Mouse (Mus musculus): ENCODE results near the gene Ciao2a. TPM values are rescaled to one million over a fixed set of nuclear protein-coding genes. Genes with fewer than 3 reads are reported as not detected.

Ciao2a gene
- 110 and 111 TPM in 2 replicates for polyA plus RNA-seq (2015; fragmentation: Nextera tagmentation; extraction: Ambion mirVana)

DNA sequence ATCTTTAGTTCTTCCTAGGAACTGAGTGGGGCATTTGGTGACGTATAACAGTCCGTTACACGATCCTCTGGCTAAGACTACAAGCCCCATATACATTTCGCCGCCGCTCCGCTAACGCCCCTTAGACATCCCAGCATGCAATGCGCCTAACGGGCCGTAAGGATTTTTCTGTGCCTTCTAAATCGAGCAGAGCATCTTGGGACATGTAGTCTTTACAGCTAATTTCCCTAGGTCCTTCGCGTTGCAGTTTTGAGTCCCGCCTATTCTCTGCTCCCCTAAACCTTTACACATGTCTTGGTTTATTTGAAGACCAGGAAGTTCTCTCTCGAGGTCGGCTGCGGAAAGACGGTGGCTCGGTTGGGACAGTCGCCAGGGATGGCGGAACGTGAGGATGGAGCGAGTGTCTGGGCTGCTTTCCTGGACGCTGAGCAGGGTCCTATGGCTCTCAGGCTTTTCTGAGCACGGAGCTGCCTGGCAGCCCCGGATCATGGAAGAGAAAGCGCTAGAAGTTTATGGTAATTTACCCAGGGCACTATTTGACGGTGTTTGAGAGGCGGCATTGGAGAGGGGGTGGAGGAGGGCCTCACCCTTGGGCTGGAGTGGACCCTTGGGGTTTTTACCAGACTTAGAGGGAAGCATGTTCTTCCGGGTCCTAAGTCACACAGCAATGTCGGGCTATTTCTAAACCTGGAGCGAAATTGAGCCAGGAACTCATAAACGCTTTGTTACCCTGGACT lies at the start of gene Ciao2a, which contains the start of gene Snx1:
Gene Ciao2a, plus strand, starts transcription at position 156 of the 737 bp plus-strand sequence.
Gene Snx1, minus strand, starts transcription at position 132 of the 737 bp plus-strand sequence.
- Histone ChIP-seq H3K4me3 (ENCODE audit: low read depth, low read length) (peak within 1 kb of the TSS; percentile 64), H3K4me1 (ENCODE audit: insufficient read depth, low read depth, low read length) (peaks cover 3% of the 10 kb centered on the region; the same call in 1 of the 2 replicates), H3K9ac (replicated peaks; ENCODE audit: low read depth) (peak within 1 kb of the TSS; percentile 59), H3K4me2 (replicated peaks; ENCODE audit: low read depth, low read length) (peak within 1 kb of the TSS; percentile 76), H3K9me3 (ENCODE audit: low read length) (no peaks in the 10 kb centered on the region), H3K27me3 (replicated peaks; ENCODE audit: insufficient read depth, low read length) (no peaks in the 10 kb centered on the region), H3K36me3 (ENCODE audit: insufficient read depth, low read length) (no peaks in the 10 kb centered on the region), H3K27ac (ENCODE audit: low read length) (peak within 1 kb of the TSS; percentile 76)
- peak; percentile 99 for DNase-seq (ENCODE audit: low spot score)
- under 1% methylated on average over 34 of the region's 34 CpGs for WGBS
- TF ChIP-seq EP300 (IDR thresholded peaks at IDR 0.05) (peak; percentile 48), CTCF (IDR thresholded peaks at IDR 0.05) (peak; percentile 29; the same call in 1 of the 2 replicates)
- ATAC-seq: peak; percentile 72

GRCm38 (mm10) chr9:66078072-66078471 lies 48.3 kb upstream of the Ciao2a start:
- no peaks in the 10 kb centered on the region for H3K36me3 ChIP-seq (ENCODE audit: insufficient read depth, low read length)
- H3K4me2 ChIP-seq (replicated peaks; ENCODE audit: low read depth, low read length): no peak overlapping the region
- no peaks in the 10 kb centered on the region for H3K9me3 ChIP-seq (ENCODE audit: low read length)
- TF ChIP-seq CTCF (IDR thresholded peaks at IDR 0.05) (no peak), EP300 (IDR thresholded peaks at IDR 0.05) (no peak)
- peaks cover 6% of the 10 kb centered on the region for H3K4me1 ChIP-seq (ENCODE audit: insufficient read depth, low read depth, low read length)
- no peak overlapping the region; the same call in 1 of the 2 replicates for H3K27ac ChIP-seq (ENCODE audit: low read length)
- DNase-seq (ENCODE audit: low spot score) (no peak), ATAC-seq (no peak)
- no peaks in the 10 kb centered on the region for H3K27me3 ChIP-seq (replicated peaks; ENCODE audit: insufficient read depth, low read length)
- no peak overlapping the region for H3K4me3 ChIP-seq (ENCODE audit: low read depth, low read length)
- WGBS: 49% methylated on average over 3 of the region's 3 CpGs
- no peak overlapping the region for H3K9ac ChIP-seq (replicated peaks; ENCODE audit: low read depth)

- ATAC-seq (no peak; the same call in 1 of the 2 replicates), DNase-seq (ENCODE audit: low spot score) (peak; percentile 48)
- Histone ChIP-seq H3K36me3 (ENCODE audit: insufficient read depth, low read length) (no peaks in the 10 kb centered on the region), H3K4me3 (ENCODE audit: low read depth, low read length) (no peak overlapping the region), H3K9ac (replicated peaks; ENCODE audit: low read depth) (no peak overlapping the region), H3K27ac (ENCODE audit: low read length) (no peak overlapping the region; the same call in 1 of the 2 replicates), H3K9me3 (ENCODE audit: low read length) (no peaks in the 10 kb centered on the region), H3K27me3 (replicated peaks; ENCODE audit: insufficient read depth, low read length) (no peaks in the 10 kb centered on the region), H3K4me2 (replicated peaks; ENCODE audit: low read depth, low read length) (no peak overlapping the region), H3K4me1 (ENCODE audit: insufficient read depth, low read depth, low read length) (peaks cover 6% of the 10 kb centered on the region)
- TF ChIP-seq EP300 (IDR thresholded peaks at IDR 0.05) (no peak), CTCF (IDR thresholded peaks at IDR 0.05) (no peak)
- 4% methylated on average over 14 of the region's 14 CpGs for WGBS
Observed at GRCm38 (mm10) chr9:66078493-66078892, 47.9 kb upstream of the Ciao2a start.

DNA sequence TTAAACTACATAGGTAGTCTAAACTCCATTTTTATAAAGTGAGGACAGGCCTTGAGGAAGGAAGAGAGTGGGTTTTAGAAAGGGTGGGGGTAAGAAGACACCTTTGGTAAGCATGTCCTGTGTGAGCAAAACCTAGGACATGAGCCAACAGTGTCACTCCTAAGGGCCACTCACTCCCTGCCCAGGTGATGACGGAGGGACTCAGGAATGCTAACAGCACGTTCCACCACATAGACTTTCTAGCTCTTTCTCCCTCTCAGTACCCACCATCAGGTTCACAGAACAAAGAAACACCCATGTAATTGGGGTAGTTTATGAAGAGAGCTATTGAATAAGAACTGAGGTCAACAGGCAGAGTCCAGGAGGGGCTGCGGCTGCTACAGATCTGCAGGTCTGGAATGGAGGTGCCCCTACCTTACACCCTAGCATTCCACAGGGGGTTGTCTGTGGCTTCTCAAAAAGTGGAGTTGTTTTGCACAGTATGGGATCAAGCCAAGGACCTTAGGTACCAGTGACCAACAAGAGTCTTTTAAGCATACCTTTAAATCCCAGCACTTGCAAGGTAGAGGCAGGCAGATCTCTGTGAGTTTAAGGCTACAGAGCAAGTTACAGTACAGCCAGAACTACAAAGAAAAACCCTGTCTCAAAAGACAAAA lies 45.5 kb upstream of the Ciao2a start:
- 52% methylated on average over 3 of the region's 3 CpGs for WGBS
- H3K36me3 ChIP-seq (ENCODE audit: insufficient read depth, low read length): no peaks in the 10 kb centered on the region
- peaks cover 6% of the 10 kb centered on the region for H3K4me1 ChIP-seq (ENCODE audit: insufficient read depth, low read depth, low read length)
- peak; percentile 93 for ATAC-seq
- H3K27me3 ChIP-seq (replicated peaks; ENCODE audit: insufficient read depth, low read length): no peaks in the 10 kb centered on the region
- no peak overlapping the region for H3K4me2 ChIP-seq (replicated peaks; ENCODE audit: low read depth, low read length)
- peak; percentile 87 for DNase-seq (ENCODE audit: low spot score)
- peak overlapping the region; percentile 79 for H3K27ac ChIP-seq (ENCODE audit: low read length)
- TF ChIP-seq CTCF (IDR thresholded peaks at IDR 0.05) (no peak), EP300 (IDR thresholded peaks at IDR 0.05) (peak; percentile 65)
- no peak overlapping the region for H3K4me3 ChIP-seq (ENCODE audit: low read depth, low read length)
- no peaks in the 10 kb centered on the region for H3K9me3 ChIP-seq (ENCODE audit: low read length)
- no peak overlapping the region for H3K9ac ChIP-seq (replicated peaks; ENCODE audit: low read depth)

DNA sequence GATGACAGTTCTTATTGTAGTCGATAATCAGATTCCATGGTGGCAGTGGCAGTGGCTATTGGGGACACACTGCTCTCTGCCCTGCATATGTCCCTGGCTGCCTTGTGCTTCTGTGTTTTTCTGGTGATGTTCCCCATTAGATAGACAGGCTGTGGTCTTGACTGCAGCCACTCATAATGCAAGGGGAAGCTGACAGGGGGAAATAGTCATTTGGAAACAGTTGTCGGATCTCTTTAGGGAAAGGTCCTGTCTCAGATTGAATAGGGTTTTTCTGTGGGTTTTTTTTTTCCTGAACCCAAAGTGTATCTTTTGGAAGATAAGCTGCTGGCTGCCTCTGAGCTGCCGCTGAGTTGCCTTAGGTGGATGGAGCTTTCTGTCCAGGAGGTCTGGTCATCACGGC lies 44.4 kb upstream of the Ciao2a start:
- ATAC-seq (no peak), DNase-seq (ENCODE audit: low spot score) (no peak)
- 45% methylated on average over 4 of the region's 4 CpGs for WGBS
- H3K27ac ChIP-seq (ENCODE audit: low read length): peak overlapping the region; percentile 79
- no peaks in the 10 kb centered on the region for H3K27me3 ChIP-seq (replicated peaks; ENCODE audit: insufficient read depth, low read length)
- no peak overlapping the region for H3K9ac ChIP-seq (replicated peaks; ENCODE audit: low read depth)
- TF ChIP-seq EP300 (IDR thresholded peaks at IDR 0.05): no peak
- TF ChIP-seq CTCF (IDR thresholded peaks at IDR 0.05): no peak
- H3K9me3 ChIP-seq (ENCODE audit: low read length): no peaks in the 10 kb centered on the region
- H3K4me2 ChIP-seq (replicated peaks; ENCODE audit: low read depth, low read length): no peak overlapping the region
- H3K4me1 ChIP-seq (ENCODE audit: insufficient read depth, low read depth, low read length): peaks cover 6% of the 10 kb centered on the region
- H3K36me3 ChIP-seq (ENCODE audit: insufficient read depth, low read length): 0 out of 2 replicates have a peak, but pooled peaks cover 3% of the 10 kb centered on the region
- H3K4me3 ChIP-seq (ENCODE audit: low read depth, low read length): no peak overlapping the region

DNA sequence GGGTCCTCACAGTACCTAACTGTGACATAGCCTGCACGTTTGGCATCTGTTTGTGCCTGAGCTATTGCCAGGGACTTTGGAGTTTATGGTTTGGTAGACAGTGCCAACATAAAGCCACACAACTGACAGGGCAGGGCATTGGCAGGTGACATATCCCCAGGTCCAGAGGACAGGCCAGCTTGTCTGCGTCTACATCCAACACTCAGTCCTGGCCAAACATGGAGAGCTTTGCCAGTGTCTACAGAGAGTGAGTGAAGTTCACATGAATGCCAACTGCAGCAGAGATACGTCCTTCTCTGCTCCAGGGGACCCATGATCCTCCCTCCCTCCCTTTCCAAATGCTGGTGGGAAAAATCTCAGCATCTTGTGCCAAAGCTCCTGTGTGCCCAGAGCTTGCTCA lies 42.2 kb upstream of the Ciao2a start:
- no peak for DNase-seq (ENCODE audit: low spot score)
- Histone ChIP-seq H3K4me2 (replicated peaks; ENCODE audit: low read depth, low read length) (no peak overlapping the region), H3K4me3 (ENCODE audit: low read depth, low read length) (no peak overlapping the region), H3K9ac (replicated peaks; ENCODE audit: low read depth) (no peak overlapping the region), H3K9me3 (ENCODE audit: low read length) (no peaks in the 10 kb centered on the region), H3K27ac (ENCODE audit: low read length) (no peak overlapping the region), H3K4me1 (ENCODE audit: insufficient read depth, low read depth, low read length) (no peaks in the 10 kb centered on the region), H3K27me3 (replicated peaks; ENCODE audit: insufficient read depth, low read length) (no peaks in the 10 kb centered on the region), H3K36me3 (ENCODE audit: insufficient read depth, low read length) (peaks cover 12% of the 10 kb centered on the region)
- TF ChIP-seq CTCF (IDR thresholded peaks at IDR 0.05): no peak
- TF ChIP-seq EP300 (IDR thresholded peaks at IDR 0.05): no peak
- ATAC-seq: no peak
- 88% methylated on average over 3 of the region's 3 CpGs for WGBS

Data from lung, postnatal 0 days (tissue).